Mouse (Mus musculus): ENCODE data around the gene Ggcx. TPM values are rescaled to one million over a fixed set of nuclear protein-coding genes. Genes with fewer than 3 reads are reported as not detected.
"Not testable (repeated sequence)": the region's sequence is repeated elsewhere in the genome, so short reads cannot be mapped to it uniquely, and the experiment has no call there.

Ggcx gene
- polyA plus RNA-seq, 1 experiment from 2014 or later = 22.1 TPM

- H3K9ac ChIP-seq = peak overlapping the region; percentile 100
- H3K27me3 ChIP-seq = no peaks in the 10 kb centered on the region
- H3K27ac ChIP-seq (replicated peaks) = peak overlapping the region; percentile 100
- peak; percentile 41 for ATAC-seq (ENCODE audit: low read depth)
- peaks cover 50% of the 10 kb centered on the region for H3K4me1 ChIP-seq (replicated peaks)
- peak overlapping the region; percentile 100 for H3K4me3 ChIP-seq
- no peaks in the 10 kb centered on the region for H3K9me3 ChIP-seq
- H3K4me2 ChIP-seq = peak overlapping the region; percentile 95
- WGBS = under 1% methylated on average over 31 of the region's 57 CpGs
- H3K36me3 ChIP-seq = peaks cover 36% of the 10 kb centered on the region
Measured at GRCm38 (mm10) chr6:72438862-72439354, 24.8 kb downstream of the Ggcx start.

GRCm38 (mm10) chr6:72439355-72440185, 25.5 kb downstream of the Ggcx start, which contains the start of gene Mat2a:
Gene Mat2a (minus strand): TSS chr6:72439558.
- under 1% methylated on average over 76 of the region's 77 CpGs for WGBS
- peaks cover 30% of the 10 kb centered on the region for H3K36me3 ChIP-seq
- no peaks in the 10 kb centered on the region for H3K27me3 ChIP-seq
- H3K4me2 ChIP-seq = peak within 1 kb of the TSS; percentile 95
- no peaks in the 10 kb centered on the region for H3K9me3 ChIP-seq
- ATAC-seq (ENCODE audit: low read depth) = peak; percentile 89
- H3K4me1 ChIP-seq (replicated peaks) = peaks cover 50% of the 10 kb centered on the region
- peak within 1 kb of the TSS; percentile 100 for H3K4me3 ChIP-seq
- peak within 1 kb of the TSS; percentile 100 for H3K27ac ChIP-seq (replicated peaks)
- H3K9ac ChIP-seq = peak within 1 kb of the TSS; percentile 100

GRCm38 (mm10) chr6:72440186-72440990, 26.3 kb downstream of the Ggcx start:
- no peaks in the 10 kb centered on the region for H3K9me3 ChIP-seq
- peak overlapping the region; percentile 95 for H3K4me2 ChIP-seq
- peaks cover 22% of the 10 kb centered on the region for H3K36me3 ChIP-seq
- H3K4me1 ChIP-seq (replicated peaks) = peaks cover 45% of the 10 kb centered on the region
- ATAC-seq (ENCODE audit: low read depth) = peak; percentile 9; the same call in 1 of the 2 replicates
- H3K9ac ChIP-seq = peak overlapping the region; percentile 100
- H3K27me3 ChIP-seq = no peaks in the 10 kb centered on the region
- WGBS = 4% methylated on average over 17 of the region's 17 CpGs
- H3K4me3 ChIP-seq = peak overlapping the region; percentile 100
- H3K27ac ChIP-seq (replicated peaks) = peak overlapping the region; percentile 100

- 78% methylated on average over 1 of the region's 1 CpGs for WGBS
Measured at GRCm38 (mm10) chr6:72442921-72443604, 29.0 kb downstream of the Ggcx start.

GRCm38 (mm10) chr6:72445011-72445410, 30.9 kb downstream of the Ggcx start:
- Histone ChIP-seq H3K9me3 (no peaks in the 10 kb centered on the region), H3K4me3 (no peak overlapping the region), H3K4me2 (no peak overlapping the region), H3K9ac (no peak overlapping the region), H3K27ac (replicated peaks) (no peak overlapping the region), H3K4me1 (replicated peaks) (peaks cover 18% of the 10 kb centered on the region), H3K27me3 (0 out of 2 replicates have a peak, but pooled peaks cover 5% of the 10 kb centered on the region), H3K36me3 (no peaks in the 10 kb centered on the region)
- ATAC-seq (ENCODE audit: low read depth) = no peak

More at GRCm38 (mm10) chr6:72442921-72443604, 29.0 kb downstream of the Ggcx start:
- Histone ChIP-seq H3K27ac (replicated peaks) (no peak overlapping the region), H3K4me3 (no peak overlapping the region), H3K4me2 (no peak overlapping the region), H3K4me1 (replicated peaks) (peaks cover 19% of the 10 kb centered on the region), H3K9ac (no peak overlapping the region), H3K27me3 (0 out of 2 replicates have a peak, but pooled peaks cover 5% of the 10 kb centered on the region), H3K9me3 (no peaks in the 10 kb centered on the region), H3K36me3 (no peaks in the 10 kb centered on the region)
- ATAC-seq (ENCODE audit: low read depth) = no peak

GRCm38 (mm10) chr6:72447487-72447886, 33.4 kb downstream of the Ggcx start:
- no peak for ATAC-seq (ENCODE audit: low read depth)
- H3K36me3 ChIP-seq = no peaks in the 10 kb centered on the region
- 89% methylated on average over 2 of the region's 2 CpGs for WGBS
- no peak overlapping the region for H3K27ac ChIP-seq (replicated peaks)
- no peaks in the 10 kb centered on the region for H3K4me1 ChIP-seq (replicated peaks)
- no peaks in the 10 kb centered on the region for H3K9me3 ChIP-seq
- H3K9ac ChIP-seq = no peak overlapping the region
- 0 out of 2 replicates have a peak, but pooled peaks cover 5% of the 10 kb centered on the region for H3K27me3 ChIP-seq
- H3K4me3 ChIP-seq = no peak overlapping the region
- H3K4me2 ChIP-seq = no peak overlapping the region

GRCm38 (mm10) chr6:72451778-72452177, 37.7 kb downstream of the Ggcx start:
- not testable (repeated sequence) for H3K4me3 ChIP-seq; H3K27ac ChIP-seq (replicated peaks); H3K4me2 ChIP-seq; ATAC-seq (ENCODE audit: low read depth); H3K27me3 ChIP-seq; H3K36me3 ChIP-seq; H3K9me3 ChIP-seq; H3K9ac ChIP-seq
- 66% methylated on average over 2 of the region's 2 CpGs for WGBS
- H3K4me1 ChIP-seq (replicated peaks) = peaks cover 11% of the 10 kb centered on the region

GRCm38 (mm10) chr6:72452329-72452728, 38.2 kb downstream of the Ggcx start:
- Histone ChIP-seq H3K27me3 (no peaks in the 10 kb centered on the region), H3K9ac (no peak overlapping the region), H3K4me1 (replicated peaks) (peaks cover 11% of the 10 kb centered on the region), H3K36me3 (no peaks in the 10 kb centered on the region), H3K27ac (replicated peaks) (no peak overlapping the region), H3K4me3 (no peak overlapping the region), H3K9me3 (no peaks in the 10 kb centered on the region), H3K4me2 (no peak overlapping the region)
- 83% methylated on average over 2 of the region's 2 CpGs for WGBS
- no peak for ATAC-seq (ENCODE audit: low read depth)

- Histone ChIP-seq H3K27ac (replicated peaks) (no peak overlapping the region), H3K4me1 (replicated peaks) (peaks cover 11% of the 10 kb centered on the region), H3K4me2 (no peak overlapping the region), H3K9ac (no peak overlapping the region), H3K4me3 (no peak overlapping the region), H3K9me3 (no peaks in the 10 kb centered on the region), H3K27me3 (no peaks in the 10 kb centered on the region), H3K36me3 (no peaks in the 10 kb centered on the region)
- WGBS = 76% methylated on average over 3 of the region's 3 CpGs
- no peak for ATAC-seq (ENCODE audit: low read depth)
Measured at GRCm38 (mm10) chr6:72453578-72453977, 39.5 kb downstream of the Ggcx start.

- Histone ChIP-seq H3K4me3 (no peak overlapping the region), H3K27me3 (no peaks in the 10 kb centered on the region), H3K4me2 (no peak overlapping the region), H3K4me1 (replicated peaks) (peaks cover 11% of the 10 kb centered on the region), H3K27ac (replicated peaks) (peak overlapping the region; percentile 67), H3K9ac (no peak overlapping the region), H3K36me3 (no peaks in the 10 kb centered on the region), H3K9me3 (no peaks in the 10 kb centered on the region)
- ATAC-seq (ENCODE audit: low read depth) = peak; percentile 75
- 71% methylated on average over 7 of the region's 7 CpGs for WGBS
Measured at GRCm38 (mm10) chr6:72454072-72454746, 40.1 kb downstream of the Ggcx start.

GRCm38 (mm10) chr6:72454833-72455373, 40.8 kb downstream of the Ggcx start:
- ATAC-seq (ENCODE audit: low read depth) = peak; percentile 71

More at GRCm38 (mm10) chr6:72454833-72455373, 40.8 kb downstream of the Ggcx start:
- Histone ChIP-seq H3K9ac (no peak overlapping the region), H3K4me3 (no peak overlapping the region), H3K9me3 (no peaks in the 10 kb centered on the region), H3K4me1 (replicated peaks) (peaks cover 11% of the 10 kb centered on the region), H3K27ac (replicated peaks) (peak overlapping the region; percentile 67; the same call in 1 of the 2 replicates), H3K27me3 (no peaks in the 10 kb centered on the region), H3K4me2 (no peak overlapping the region), H3K36me3 (no peaks in the 10 kb centered on the region)
- 48% methylated on average over 7 of the region's 7 CpGs for WGBS
